Mouse (Mus musculus) layer of hippocampus, postnatal 10 days (tissue): ENCODE results near the gene Hs3st1. TPM values are rescaled to one million over a fixed set of nuclear protein-coding genes. Genes with fewer than 3 reads are reported as not detected.

ENCODE experiments used
- DNase-seq, 2 experiments: peaks; one replicate each; pipeline ENCODE4 v3.0.0; 2021; ENCODE audit warnings: low spot score in 2 of 2
- total RNA-seq, 2 experiments: library from RNA; stranded (reverse); gene quantifications; 2 replicates each; pipeline ENCODE4 v1.2.3; 2021

The Hs3st1 gene
- total RNA-seq, 2 experiments from 2014 or later: 25.3 to 28.7 TPM

DNA sequence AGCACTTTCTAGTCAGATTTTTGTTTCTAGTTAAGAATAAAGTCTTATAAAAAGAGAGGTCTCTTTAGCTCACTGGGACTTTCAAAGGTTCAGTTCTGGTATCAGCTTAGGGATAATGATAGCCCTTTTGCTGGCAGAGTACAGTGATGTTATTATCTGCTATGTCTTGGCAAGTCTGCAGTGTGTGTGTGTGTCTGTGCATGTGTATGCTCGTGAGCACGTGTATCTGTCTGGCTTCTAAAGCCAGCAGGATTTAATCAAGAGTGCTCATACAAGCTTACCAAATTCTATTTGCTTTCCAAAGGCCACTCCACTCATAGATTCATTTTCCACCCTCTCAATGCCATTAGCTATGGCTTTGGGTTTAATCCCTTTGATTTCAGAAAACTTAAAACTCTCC lies 160.5 kb downstream of the Hs3st1 start:
- DNase-seq: no peak
